Mouse (Mus musculus) ES-Bruce4 (cell line): ENCODE results near the gene Smg9. TPM values are rescaled to one million over a fixed set of nuclear protein-coding genes. Genes with fewer than 3 reads are reported as not detected.
A peak's percentile ranks its signal among the peaks of the same experiment; 100 is the strongest.

Source experiments
- H3K27ac ChIP-seq: 2 replicates; pipeline ENCODE4 v1.5.1; 2012; ENCODE audit warnings: low read length, inconsistent platforms; ENCODE audit not compliant: insufficient read depth
- H3K27me3 ChIP-seq: 2 replicates; pipeline ENCODE4 v1.6.1; 2012; ENCODE audit warnings: mild to moderate bottlenecking, low read length, inconsistent platforms; ENCODE audit not compliant: control insufficient read depth, poor library complexity, insufficient read depth, severe bottlenecking
- H3K36me3 ChIP-seq: 2 replicates; pipeline ENCODE4 v1.6.1; 2012; ENCODE audit warnings: inconsistent platforms, mild to moderate bottlenecking, low read length, moderate library complexity; ENCODE audit not compliant: control insufficient read depth, poor library complexity, insufficient read depth, severe bottlenecking
- H3K4me1 ChIP-seq: one replicate; pipeline ENCODE4 v1.8.1; 2011; ENCODE audit warnings: low read length; ENCODE audit not compliant: control insufficient read depth, insufficient read depth
- H3K4me3 ChIP-seq: 2 replicates; pipeline ENCODE4 v1.5.1; 2011; ENCODE audit warnings: low read depth, mild to moderate bottlenecking, low read length
- H3K9ac ChIP-seq: 2 replicates; pipeline ENCODE4 v1.6.1; 2012; ENCODE audit warnings: low read depth, mild to moderate bottlenecking, inconsistent platforms; ENCODE audit not compliant: poor library complexity, severe bottlenecking
- H3K9me3 ChIP-seq: replicated peaks from 2 replicates; pipeline ENCODE4 v1.6.1; 2012; ENCODE audit warnings: mild to moderate bottlenecking, low read length, inconsistent platforms; ENCODE audit not compliant: control insufficient read depth, poor library complexity, insufficient read depth, severe bottlenecking
- CTCF ChIP-seq: IDR thresholded peaks from one replicate; pipeline ENCODE4 v1.8.1; 2011; ENCODE audit warnings: low read depth, low read length
- EP300 ChIP-seq: IDR thresholded peaks from 2 replicates; pipeline ENCODE4 v1.6.1; 2011; ENCODE audit warnings: low read depth, low read length; ENCODE audit not compliant: insufficient read depth
- POLR2A ChIP-seq: IDR thresholded peaks from one replicate; pipeline ENCODE4 v1.8.1; 2011; ENCODE audit warnings: low read length; ENCODE audit not compliant: insufficient read depth
- polyA plus RNA-seq: library from polyadenylated mRNA; stranded (reverse); fragments of >200 nt; gene quantifications from 2 replicates; pipeline ENCODE4 v1.2.4, GENCODE M21; 2011; ENCODE audit warnings: low read depth; ENCODE audit not compliant: missing spikeins, insufficient read depth, insufficient read length

Smg9 gene
- polyA plus RNA-seq, 1 experiment: 25.5 TPM

DNA sequence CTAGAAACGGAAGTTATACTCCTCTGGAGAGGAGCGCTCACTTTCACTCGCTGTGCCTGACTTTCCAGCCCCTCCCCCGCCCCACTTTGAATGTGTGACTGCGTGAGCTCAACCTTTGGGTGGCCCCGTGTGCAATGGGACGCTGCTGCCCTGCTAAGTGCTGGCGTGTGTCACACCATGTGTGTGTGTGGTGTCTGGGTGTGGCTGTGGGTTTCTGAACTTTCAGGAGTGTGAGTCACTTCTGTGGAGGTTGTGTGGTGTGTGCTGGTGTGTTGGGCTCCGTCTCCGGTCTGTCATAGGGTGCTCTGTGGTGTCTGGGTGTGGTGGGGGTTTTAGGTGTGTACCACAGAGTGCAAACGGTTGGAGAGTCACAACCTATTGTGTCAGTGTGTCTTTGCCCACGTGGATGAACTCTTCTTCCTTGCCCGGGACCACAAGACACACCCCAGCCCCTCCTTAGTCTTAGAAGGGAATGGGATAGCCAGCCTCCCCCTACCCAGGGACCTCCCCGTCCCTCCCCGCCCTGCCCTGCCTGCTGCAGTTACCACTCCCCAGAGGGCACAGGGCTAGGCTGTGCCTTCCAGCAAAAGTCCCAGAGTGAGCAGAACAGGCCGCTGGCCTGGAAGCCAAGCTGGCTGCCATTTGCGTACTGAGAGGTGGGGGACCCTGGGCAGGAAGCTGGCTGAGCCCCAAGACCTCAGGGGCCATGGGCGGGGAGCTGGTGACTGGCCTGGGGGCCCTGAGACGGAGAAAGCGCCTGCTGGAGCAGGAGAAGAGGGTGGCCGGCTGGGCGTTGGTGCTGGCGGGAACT lies 29.5 kb upstream of the Smg9 start, which contains the start of gene Kcnn4:
Gene Kcnn4, plus strand, starts transcription at position 533 of the 811 bp plus-strand sequence.
- H3K4me3 ChIP-seq: peak within 1 kb of the TSS; percentile 26
- H3K9me3 ChIP-seq: no peaks in the 10 kb centered on the region
- no peaks in the 10 kb centered on the region for H3K27me3 ChIP-seq
- TF ChIP-seq POLR2A (no peak), CTCF (no peak), EP300 (no peak)
- H3K27ac ChIP-seq: no peak within 1 kb of the TSS
- peak within 1 kb of the TSS; percentile 34 for H3K9ac ChIP-seq
- no peaks in the 10 kb centered on the region for H3K36me3 ChIP-seq
- peaks cover 2% of the 10 kb centered on the region for H3K4me1 ChIP-seq

DNA sequence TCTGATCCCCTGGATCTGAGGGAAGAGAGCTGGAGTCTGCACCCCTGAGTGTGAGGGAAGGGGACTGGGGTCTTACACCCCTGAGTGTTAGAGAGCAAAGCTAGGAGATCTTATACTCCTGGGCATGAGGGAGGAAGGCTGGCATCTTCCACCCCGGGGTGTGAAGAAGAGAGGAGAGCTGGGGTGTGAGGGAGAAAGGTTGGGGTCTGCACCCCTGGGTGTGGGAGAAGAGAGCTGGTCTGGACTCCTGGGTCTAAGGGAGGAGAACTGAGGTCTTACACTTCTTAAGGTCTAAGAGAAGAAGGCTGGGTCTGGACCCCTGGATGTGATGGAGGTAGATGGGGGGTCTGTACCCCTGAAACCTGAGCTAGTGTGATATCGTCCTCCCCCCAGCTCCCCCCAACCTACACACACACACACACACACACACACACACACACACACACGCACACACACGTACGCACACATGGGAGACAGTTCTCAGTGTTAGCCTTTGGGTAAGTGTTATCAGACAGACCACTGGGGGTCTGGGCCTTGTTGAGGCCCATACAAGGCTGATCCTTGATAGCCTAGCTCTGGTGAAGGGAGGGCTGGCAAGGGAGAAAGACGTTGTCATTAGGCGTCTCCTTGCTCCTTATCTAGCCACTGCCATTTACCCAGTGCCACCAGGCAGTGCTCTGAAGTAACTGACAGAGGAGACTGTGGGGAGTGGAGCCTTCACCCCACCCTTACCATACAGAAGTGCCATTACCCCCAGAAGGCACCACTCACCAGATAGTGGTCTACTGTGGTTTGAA lies 28.2 kb upstream of the Smg9 start:
- TF ChIP-seq POLR2A: no peak
- TF ChIP-seq EP300: no peak
- TF ChIP-seq CTCF: no peak
- H3K4me1 ChIP-seq: peaks cover 2% of the 10 kb centered on the region
- H3K9ac ChIP-seq: no peak overlapping the region
- H3K27ac ChIP-seq: no peak overlapping the region
- no peak overlapping the region for H3K4me3 ChIP-seq
- H3K9me3 ChIP-seq: no peaks in the 10 kb centered on the region
- H3K27me3 ChIP-seq: no peaks in the 10 kb centered on the region
- H3K36me3 ChIP-seq: no peaks in the 10 kb centered on the region

DNA sequence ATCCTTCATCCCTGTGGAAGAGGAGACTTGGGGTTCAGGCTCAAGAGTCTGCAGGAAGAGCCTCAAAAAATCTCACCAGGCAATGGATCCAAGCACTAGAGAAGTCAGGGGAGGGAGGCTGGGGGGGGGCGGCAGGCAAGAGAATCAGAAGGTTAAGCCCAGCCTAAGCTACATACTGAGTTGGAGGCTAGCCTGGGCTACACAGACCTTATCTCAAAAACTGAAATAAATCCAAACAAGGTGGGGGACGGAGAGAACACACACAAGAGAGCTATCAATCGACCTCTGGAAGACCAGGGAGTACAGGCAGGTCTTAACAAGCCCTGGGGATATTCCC lies 27.6 kb upstream of the Smg9 start:
- H3K36me3 ChIP-seq: no peaks in the 10 kb centered on the region
- H3K27me3 ChIP-seq: no peaks in the 10 kb centered on the region
- no peak overlapping the region for H3K4me3 ChIP-seq
- peaks cover 2% of the 10 kb centered on the region for H3K4me1 ChIP-seq
- H3K27ac ChIP-seq: no peak overlapping the region
- no peak for TF ChIP-seq EP300
- no peak for TF ChIP-seq CTCF
- TF ChIP-seq POLR2A: no peak
- no peak overlapping the region for H3K9ac ChIP-seq
- no peaks in the 10 kb centered on the region for H3K9me3 ChIP-seq

DNA sequence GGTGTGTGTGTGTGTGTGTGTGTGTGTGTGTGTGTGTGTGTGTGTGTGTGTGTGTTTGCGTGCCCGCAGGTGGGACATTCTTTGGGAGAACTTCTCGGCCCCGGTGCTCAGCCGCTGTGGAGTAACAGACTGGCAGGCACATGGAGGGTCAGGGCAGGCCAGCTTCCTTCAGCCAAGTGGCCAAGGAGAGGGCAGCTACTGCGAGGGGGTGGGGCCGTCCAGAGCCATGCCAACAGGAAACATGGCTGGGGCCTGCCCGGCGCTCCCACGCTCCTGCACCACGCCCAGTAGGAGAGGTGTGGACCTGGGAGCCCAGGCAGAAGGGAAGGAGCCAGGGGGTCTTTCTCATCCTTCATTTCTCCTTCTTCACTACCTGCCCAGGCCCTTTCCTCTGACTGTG lies 27.1 kb upstream of the Smg9 start:
- Histone ChIP-seq H3K4me1 (peaks cover 2% of the 10 kb centered on the region), H3K9ac (no peak overlapping the region), H3K4me3 (no peak overlapping the region), H3K9me3 (no peaks in the 10 kb centered on the region), H3K27ac (no peak overlapping the region), H3K27me3 (no peaks in the 10 kb centered on the region), H3K36me3 (no peaks in the 10 kb centered on the region)
- TF ChIP-seq POLR2A (no peak), CTCF (no peak), EP300 (no peak)

DNA sequence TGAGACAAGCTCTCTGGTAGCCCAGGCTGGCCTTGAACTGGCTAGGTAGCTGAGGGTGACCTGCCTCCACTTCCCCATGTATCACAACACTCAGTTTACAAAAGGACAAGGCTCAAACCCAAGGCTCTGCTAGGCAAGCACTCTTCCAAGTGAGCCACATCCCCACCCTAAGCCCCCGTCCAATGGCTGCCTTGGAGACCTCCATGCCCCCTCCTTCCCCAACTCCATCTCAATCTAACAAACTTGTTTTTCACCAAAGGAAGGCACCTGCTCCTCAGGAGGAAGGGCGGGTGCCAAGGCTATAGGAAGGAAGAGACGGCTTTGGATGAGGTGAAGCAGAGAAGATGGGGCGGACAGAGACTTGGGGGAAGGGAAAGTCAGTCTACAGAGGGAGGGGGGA lies 26.6 kb upstream of the Smg9 start:
- no peak overlapping the region for H3K4me3 ChIP-seq
- H3K27me3 ChIP-seq: no peaks in the 10 kb centered on the region
- no peaks in the 10 kb centered on the region for H3K9me3 ChIP-seq
- no peak overlapping the region for H3K27ac ChIP-seq
- H3K4me1 ChIP-seq: peaks cover 2% of the 10 kb centered on the region
- TF ChIP-seq EP300 (no peak), POLR2A (no peak), CTCF (no peak)
- H3K9ac ChIP-seq: no peak overlapping the region
- H3K36me3 ChIP-seq: no peaks in the 10 kb centered on the region

DNA sequence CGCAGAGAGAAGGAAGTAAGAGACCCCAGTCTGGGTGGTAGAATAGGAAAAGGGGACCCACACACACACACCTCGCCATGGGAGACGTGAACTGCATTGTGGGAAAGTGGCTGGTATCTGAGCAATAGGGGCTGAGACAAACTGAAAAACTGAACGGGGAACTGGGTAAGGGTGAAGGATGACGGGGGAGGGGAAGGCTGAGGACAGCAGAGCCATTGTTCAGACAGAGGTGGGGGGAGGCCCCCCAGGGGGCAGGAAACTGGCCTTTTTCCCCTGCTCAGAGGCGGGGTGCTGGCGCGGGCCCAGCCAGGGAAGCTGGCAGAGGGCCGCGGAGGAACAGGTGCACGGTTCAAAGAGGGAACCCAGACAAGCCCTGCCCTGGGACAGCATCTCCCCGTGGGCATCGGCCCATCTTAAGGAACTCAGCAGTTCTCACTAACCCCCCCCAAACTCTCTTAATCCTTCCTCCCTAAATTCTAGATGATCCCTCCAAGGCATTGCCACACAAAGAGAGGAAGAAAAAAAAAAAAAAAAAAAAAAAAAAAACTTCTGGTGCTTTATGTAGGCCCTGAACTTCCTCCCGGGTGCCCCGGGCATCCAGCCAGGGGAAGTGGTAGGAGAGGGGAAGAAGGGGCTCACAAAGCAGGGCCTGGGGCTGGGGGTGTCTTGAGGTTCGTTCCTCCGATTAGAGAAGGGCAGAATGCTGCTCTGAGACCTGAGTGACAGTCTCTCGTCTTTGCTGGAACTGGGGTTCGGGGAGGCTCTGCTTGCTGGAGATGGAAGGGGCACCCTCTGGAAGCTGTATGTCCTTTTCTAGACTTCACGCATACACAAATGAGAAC lies 25.7 kb upstream of the Smg9 start:
- no peak overlapping the region for H3K27ac ChIP-seq
- H3K4me3 ChIP-seq: no peak overlapping the region

More for the DNA sequence above, 25.7 kb upstream of the Smg9 start:
- Histone ChIP-seq H3K9ac (no peak overlapping the region), H3K36me3 (no peaks in the 10 kb centered on the region), H3K9me3 (no peaks in the 10 kb centered on the region), H3K4me1 (peaks cover 2% of the 10 kb centered on the region), H3K27me3 (no peaks in the 10 kb centered on the region)
- TF ChIP-seq CTCF: no peak
- TF ChIP-seq POLR2A: no peak
